Mouse (Mus musculus): ENCODE results near the gene Spem2.
"Not testable (repeated sequence)": the region's sequence is repeated elsewhere in the genome, so short reads cannot be mapped to it uniquely, and the experiment has no call there.

Spem2 gene

DNA sequence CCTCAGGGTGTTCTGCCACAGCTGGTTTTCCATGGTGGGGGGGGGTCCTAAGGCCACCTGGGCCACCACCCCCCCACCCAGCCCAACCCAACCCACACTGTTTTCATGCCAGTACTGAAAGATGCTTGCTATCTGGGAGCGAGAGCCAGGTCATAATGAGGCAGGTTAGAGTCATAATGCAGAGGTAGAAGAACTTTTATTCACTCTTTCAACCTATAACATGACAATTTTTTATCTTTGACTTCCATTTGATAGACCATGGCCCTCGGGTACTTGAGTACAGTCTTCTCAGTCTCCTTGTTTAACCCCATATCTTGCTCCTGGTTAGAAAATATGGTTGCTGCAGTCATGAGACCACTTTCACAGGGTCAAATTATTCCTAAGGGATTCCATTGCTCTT is at the start of gene Spem2:
Gene Spem2 (minus strand): TSS at position 101 of the 400 bp plus-strand sequence.
- no peak for DNase-seq (ENCODE audit: low read depth, low spot score)

DNA sequence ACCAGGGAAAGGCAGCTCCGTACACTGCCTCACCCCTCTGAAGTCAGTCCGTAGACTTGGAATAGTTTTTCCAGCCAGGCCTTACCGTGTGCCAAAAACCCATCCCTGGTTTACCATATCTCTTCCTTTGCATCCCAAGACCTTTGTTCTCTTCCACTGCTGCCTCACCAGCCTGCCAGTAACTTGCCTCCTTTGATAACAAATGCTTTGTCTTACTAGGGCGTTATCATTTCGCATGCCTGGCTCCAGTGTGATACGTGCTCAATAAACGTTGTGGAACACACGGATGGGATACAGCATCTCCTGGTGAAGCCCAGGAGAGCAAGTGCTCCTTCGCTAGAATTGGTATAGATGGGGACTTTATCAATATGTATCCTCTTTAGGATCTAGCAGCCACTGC is 49.1 kb upstream of the Spem2 start:
- DNase-seq (ENCODE audit: low read depth, low spot score) = no peak

DNA sequence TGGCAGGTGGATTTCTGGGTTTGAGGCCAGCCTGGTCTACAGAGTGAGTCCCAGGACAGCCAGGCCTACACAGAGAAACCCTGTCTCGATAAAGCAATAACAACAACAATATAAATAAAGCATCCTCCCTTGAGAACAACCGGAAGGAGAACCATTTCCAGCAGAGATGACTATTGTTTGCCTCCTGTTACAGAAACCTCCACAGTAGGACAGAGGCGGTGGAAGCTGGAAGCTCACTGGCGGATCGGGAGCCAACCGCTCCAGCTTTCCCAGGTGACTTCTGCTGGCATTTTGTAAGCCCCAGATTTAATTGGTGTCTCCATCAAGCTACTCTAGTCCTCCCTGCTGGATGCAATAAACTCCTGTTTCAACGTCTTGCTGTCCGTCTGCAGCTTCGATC is 47.3 kb upstream of the Spem2 start:
- DNase-seq (ENCODE audit: low read depth, low spot score) = no peak

GRCm38 (mm10) chr11:69864138-69864860 is 46.0 kb upstream of the Spem2 start:
- no peak for DNase-seq (ENCODE audit: low read depth, low spot score)

DNA sequence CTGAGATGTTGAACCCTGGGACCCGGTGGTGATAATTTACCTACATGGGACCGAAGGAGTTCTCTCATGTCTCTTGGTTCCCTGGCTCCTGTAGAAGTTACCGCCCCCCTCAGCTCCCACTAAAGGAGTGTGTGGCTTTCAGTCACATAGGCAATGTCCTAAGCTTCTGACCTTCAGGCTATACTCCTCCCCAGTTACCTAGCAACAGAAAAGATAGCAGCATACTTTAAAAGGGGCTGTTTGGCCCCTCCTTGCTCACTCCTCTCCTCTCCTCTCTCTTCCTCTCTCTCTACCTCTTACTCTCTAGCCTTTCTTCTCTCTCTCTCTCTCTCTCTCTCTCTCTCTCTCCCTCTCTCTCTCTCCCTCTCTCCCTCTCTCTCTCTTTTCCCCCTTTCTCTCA is 45.5 kb upstream of the Spem2 start:
- not testable (repeated sequence) for DNase-seq (ENCODE audit: low read depth, low spot score)

- no peak for DNase-seq (ENCODE audit: low read depth, low spot score)
These were observed 40.1 kb upstream of the Spem2 start, which contains the start of gene Tnk1 for GRCm38 (mm10) chr11:69858113-69858998. Tnk1 (minus strand) TSS chr11:69858730.

- DNase-seq (ENCODE audit: low read depth, low spot score) = no peak
These were observed 37.1 kb upstream of the Spem2 start for GRCm38 (mm10) chr11:69855347-69855746.

GRCm38 (mm10) chr11:69854680-69855079 is 36.4 kb upstream of the Spem2 start:
- no peak for DNase-seq (ENCODE audit: low read depth, low spot score)

DNA sequence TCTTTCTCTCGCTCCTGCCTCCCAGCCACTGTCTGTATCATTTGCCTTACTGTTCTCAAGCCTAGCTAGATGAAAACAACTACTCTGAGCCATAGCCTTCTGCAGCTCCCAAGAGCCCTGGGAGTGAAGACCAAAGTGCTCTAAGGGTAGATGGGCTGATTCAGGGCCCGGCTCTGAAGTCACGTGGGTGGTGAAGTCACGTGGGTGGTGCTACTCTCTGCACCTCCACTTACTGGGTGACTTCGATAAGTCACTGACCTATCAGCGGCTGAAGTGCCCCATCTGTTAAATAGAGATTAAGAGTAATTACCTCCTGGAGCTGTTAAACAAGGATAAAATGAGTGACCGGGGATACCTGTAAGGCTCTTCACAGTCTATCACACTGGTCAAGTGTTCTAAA is 35.7 kb upstream of the Spem2 start:
- DNase-seq (ENCODE audit: low read depth, low spot score) = peak; percentile 5

DNA sequence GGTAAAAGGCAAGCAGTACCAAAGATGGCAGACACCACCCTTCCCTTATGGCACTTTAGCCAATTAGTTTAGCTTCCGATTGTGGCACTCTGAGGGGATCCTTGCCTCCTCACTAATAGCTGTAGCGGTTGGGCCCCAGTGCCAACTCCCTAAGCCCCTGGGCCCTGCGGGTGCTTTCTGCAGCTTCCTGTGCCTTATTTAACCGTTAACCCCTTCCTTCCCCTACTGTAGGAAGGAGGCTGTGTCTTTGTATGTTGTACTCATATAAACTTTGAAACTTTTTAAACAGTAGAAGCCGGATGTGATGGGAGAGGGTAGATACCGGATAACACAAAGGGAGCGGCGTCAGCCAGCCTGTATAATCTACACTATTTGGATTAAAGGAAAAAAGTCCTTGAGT is 32.5 kb upstream of the Spem2 start:
- no peak for DNase-seq (ENCODE audit: low read depth, low spot score)

DNA sequence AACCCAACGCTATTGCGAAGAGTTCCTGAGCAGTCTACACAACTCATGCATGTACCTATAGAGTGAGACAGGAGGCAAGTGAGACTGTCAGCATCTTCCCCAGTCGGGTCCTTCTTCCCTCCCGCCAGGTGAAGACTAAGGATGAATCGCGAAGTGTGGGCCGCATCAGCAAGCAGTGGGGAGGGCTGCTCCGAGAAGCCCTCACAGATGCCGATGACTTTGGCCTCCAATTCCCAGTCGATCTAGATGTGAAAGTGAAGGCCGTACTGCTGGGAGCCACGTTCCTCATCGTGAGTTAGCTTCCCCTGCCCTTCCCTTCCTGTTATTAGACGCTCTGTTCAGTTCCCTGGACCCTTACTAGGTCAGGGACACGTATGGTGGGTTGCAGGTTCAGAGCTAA is 31.6 kb upstream of the Spem2 start:
- no peak for DNase-seq (ENCODE audit: low read depth, low spot score)

GRCm38 (mm10) chr11:69849128-69849527 is 30.9 kb upstream of the Spem2 start:
- no peak for DNase-seq (ENCODE audit: low read depth, low spot score)

- DNase-seq (ENCODE audit: low read depth, low spot score) = no peak
These were observed 29.8 kb upstream of the Spem2 start for GRCm38 (mm10) chr11:69848021-69848420.

- DNase-seq (ENCODE audit: low read depth, low spot score) = peak; percentile 62
These were observed 28.7 kb upstream of the Spem2 start for GRCm38 (mm10) chr11:69846738-69847688.

GRCm38 (mm10) chr11:69846198-69846680 is 28.0 kb upstream of the Spem2 start, which contains the start of gene Plscr3:
Plscr3 (plus strand) TSS chr11:69846376.
- peak; percentile 90 for DNase-seq (ENCODE audit: low read depth, low spot score)

DNA sequence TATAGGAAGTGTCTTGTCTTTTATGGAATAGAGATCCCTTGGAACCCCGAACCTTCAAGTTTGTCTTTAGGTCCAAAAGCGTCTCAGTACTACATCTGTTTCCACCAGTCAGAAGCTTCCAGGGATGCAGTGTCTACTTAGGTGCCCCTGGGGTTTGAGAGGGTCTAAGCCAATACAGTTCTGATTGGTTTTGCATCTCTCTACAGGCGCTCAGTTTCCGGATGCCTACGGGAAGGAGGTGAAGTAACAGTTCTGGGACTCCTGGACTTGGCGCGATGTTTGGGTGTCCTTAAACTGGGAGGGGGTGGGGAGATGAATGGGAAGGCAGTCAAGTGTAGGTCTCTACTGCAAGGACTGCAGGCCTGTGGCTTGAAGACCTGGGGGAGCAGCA is 20.4 kb upstream of the Spem2 start:
- DNase-seq (ENCODE audit: low read depth, low spot score) = peak; percentile 69

- DNase-seq (ENCODE audit: low read depth, low spot score) = peak; percentile 99
These were observed 19.9 kb upstream of the Spem2 start, which contains the start of gene Tmem256 for GRCm38 (mm10) chr11:69837952-69838713. Tmem256 (plus strand) TSS chr11:69838514.

GRCm38 (mm10) chr11:69837604-69837951 is 19.3 kb upstream of the Spem2 start, which contains the start of gene Nlgn2:
Nlgn2 (minus strand) TSS chr11:69837784.
- no peak for DNase-seq (ENCODE audit: low read depth, low spot score)

DNA sequence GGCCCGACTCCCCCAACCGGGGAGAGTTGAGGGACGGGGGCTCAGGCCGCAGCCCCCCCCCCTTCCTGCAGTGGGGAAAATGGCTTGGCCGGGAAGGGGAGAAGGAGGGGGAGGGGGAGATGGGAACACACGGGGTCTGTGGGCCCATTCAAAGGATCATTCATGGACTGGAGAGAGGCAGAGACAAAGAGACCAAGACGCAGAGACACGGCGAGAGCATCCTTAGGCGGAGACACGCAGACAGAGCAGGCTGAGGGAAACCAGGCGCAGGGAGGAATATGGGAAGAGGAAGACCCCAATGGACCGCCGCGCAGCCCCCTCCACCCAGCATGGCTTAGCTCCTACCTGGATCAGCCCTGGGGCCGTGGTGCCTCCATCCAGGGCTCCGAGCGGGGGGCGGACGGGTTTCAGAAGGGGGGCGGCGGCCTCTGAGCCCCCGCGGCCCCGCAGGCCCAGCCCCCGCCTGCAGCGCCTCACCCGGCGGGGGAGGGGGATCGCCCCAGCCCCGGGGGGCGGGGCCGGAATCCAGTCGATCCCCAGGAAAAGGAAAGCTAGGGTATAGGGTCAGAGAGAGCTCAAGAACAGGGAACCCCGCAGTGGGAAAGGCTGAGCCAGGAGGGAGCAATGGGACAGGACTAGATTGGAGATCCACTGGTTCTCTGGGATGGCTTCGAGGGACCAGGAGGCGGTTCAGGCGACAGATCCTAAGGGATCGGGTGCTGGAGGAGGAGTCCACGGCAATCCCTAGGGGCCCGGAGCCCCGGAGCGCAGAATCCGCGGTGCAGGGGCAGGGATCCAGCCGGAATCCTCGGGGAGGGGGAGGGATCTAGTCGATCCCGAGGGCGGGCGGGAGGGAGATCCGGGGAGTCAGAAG is 18.7 kb upstream of the Spem2 start:
- peak; percentile 33 for DNase-seq (ENCODE audit: low read depth, low spot score)

- DNase-seq (ENCODE audit: low read depth, low spot score) = no peak
These were observed 17.7 kb upstream of the Spem2 start for GRCm38 (mm10) chr11:69835966-69836335.

Data from 3T3-L1 (cell line).